Mouse (Mus musculus): ENCODE measurements at regions not wholly inside any gene's neighbourhood (a gene's known extent, or its start where the extent isn't known, plus 50 kb on each side); places are given as distances from the start of the nearest gene placed in this dataset.

DNA sequence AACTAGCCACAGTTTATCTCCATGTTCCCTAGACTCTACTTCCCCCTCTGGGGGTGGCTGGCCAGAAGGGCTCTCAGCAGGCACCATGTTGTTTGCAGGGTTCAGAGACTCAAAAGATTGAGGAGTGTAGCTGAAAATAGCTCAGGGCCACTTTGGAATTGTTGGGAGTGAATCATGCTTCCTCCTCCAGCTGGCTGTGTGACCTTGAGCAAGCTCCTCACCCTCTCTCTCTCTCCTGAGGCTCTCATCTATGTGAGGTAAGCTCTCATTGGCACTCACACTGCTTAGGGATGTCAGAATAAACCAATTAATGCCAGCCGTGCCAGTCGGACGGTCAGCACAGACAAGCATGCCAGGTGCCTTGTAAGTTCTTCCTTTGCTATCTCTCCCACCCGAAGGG is 228.0 kb downstream of the Sipa1l2 start:
- H3K4me3 ChIP-seq: no peak overlapping the region
- H3K27me3 ChIP-seq: no peaks in the 10 kb centered on the region
- no peak overlapping the region for H3K4me2 ChIP-seq (replicated peaks)
- H3K4me1 ChIP-seq: no peaks in the 10 kb centered on the region
- 87% methylated on average over 4 of the region's 4 CpGs for WGBS
- no peak for ATAC-seq (replicated peaks)
- no peaks in the 10 kb centered on the region for H3K9me3 ChIP-seq
- no peak overlapping the region for H3K9ac ChIP-seq (replicated peaks)
- no peaks in the 10 kb centered on the region for H3K36me3 ChIP-seq
- H3K27ac ChIP-seq (replicated peaks): no peak overlapping the region

DNA sequence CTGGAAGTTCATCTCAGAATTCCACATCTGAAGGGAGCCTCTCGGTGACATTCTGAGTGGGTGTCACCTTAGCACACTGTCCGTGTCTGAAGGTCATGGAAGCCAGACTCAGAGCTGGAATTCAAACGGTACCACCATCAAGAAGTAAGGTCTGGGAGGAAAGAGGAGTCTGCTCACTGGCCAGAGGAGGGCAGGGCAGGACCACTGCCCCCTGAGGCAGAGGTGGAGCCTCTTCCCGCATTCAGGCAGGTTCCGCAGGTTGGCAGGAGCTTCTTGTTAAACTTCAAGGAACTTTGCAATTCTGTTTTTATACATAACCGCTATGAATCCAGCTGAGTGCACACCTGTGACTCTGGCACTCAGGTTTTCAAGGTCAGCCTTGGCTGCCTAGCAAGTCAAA is 231.4 kb downstream of the Sipa1l2 start:
- no peak overlapping the region for H3K9ac ChIP-seq (replicated peaks)
- no peaks in the 10 kb centered on the region for H3K36me3 ChIP-seq
- H3K4me3 ChIP-seq: no peak overlapping the region
- H3K4me1 ChIP-seq: peaks cover 12% of the 10 kb centered on the region
- no peak overlapping the region for H3K4me2 ChIP-seq (replicated peaks)
- H3K27me3 ChIP-seq: no peaks in the 10 kb centered on the region
- H3K9me3 ChIP-seq: no peaks in the 10 kb centered on the region
- H3K27ac ChIP-seq (replicated peaks): no peak overlapping the region
- ATAC-seq (replicated peaks): no peak
- WGBS: 47% methylated on average over 6 of the region's 6 CpGs

DNA sequence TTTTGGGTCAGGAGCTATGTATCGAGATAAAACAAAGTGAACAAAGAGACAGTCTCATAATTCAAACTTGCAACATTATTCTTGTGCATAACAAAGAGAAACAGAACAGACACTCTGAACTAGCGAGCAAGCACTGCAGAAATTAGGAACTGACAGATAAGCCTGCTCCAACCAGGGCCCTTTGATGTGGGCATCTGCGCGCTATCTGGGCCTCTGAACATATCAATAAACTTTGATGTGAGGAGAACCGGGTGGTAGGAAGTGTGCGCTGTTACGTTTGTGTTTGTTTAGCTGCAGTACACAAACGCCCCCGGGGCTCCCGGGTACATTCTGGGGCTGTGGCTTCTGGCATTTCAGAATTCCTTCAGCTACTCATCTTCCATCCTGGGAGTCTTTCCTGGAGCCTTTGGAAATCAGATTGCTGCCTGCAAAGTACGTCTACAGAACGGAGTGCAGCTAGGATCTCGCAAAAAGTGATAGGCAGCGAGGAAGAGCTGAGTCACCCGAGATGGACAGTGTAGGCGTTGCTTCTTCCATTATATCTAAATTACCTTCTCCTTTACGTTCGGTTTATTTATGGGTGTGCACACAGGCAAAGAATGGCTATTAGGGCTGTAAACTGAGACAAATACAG is 232.0 kb downstream of the Sipa1l2 start:
- Histone ChIP-seq H3K4me2 (replicated peaks) (no peak overlapping the region), H3K4me3 (no peak overlapping the region), H3K27ac (replicated peaks) (no peak overlapping the region), H3K9ac (replicated peaks) (no peak overlapping the region), H3K4me1 (peaks cover 12% of the 10 kb centered on the region), H3K9me3 (no peaks in the 10 kb centered on the region), H3K36me3 (no peaks in the 10 kb centered on the region), H3K27me3 (no peaks in the 10 kb centered on the region)
- no peak for ATAC-seq (replicated peaks)
- WGBS: 80% methylated on average over 18 of the region's 18 CpGs

DNA sequence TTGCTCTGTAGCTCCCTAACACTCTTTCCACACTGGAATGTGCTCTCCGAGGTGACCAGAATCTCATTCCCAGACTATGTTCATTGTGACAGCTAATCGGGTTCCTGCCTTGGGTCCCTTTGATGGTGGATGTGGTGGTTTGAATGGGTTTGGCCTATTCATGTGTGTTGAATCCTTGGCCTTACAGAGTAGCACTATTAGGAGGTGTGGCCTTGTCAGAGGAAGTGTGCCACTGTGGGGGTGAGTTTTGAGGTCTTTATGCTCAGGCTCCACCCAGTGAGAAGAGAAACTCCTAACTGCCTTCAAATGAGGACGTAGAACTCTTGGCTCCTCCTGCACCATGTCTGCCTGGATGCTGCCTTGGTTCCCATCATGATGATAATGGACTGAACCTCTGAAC is 232.8 kb downstream of the Sipa1l2 start:
- H3K4me2 ChIP-seq (replicated peaks): no peak overlapping the region
- no peaks in the 10 kb centered on the region for H3K9me3 ChIP-seq
- no peak overlapping the region for H3K9ac ChIP-seq (replicated peaks)
- no peak for ATAC-seq (replicated peaks)
- peaks cover 12% of the 10 kb centered on the region for H3K4me1 ChIP-seq
- H3K27me3 ChIP-seq: no peaks in the 10 kb centered on the region
- 23% methylated on average over 3 of the region's 3 CpGs for WGBS
- no peak overlapping the region for H3K27ac ChIP-seq (replicated peaks)
- H3K36me3 ChIP-seq: no peaks in the 10 kb centered on the region
- no peak overlapping the region for H3K4me3 ChIP-seq

DNA sequence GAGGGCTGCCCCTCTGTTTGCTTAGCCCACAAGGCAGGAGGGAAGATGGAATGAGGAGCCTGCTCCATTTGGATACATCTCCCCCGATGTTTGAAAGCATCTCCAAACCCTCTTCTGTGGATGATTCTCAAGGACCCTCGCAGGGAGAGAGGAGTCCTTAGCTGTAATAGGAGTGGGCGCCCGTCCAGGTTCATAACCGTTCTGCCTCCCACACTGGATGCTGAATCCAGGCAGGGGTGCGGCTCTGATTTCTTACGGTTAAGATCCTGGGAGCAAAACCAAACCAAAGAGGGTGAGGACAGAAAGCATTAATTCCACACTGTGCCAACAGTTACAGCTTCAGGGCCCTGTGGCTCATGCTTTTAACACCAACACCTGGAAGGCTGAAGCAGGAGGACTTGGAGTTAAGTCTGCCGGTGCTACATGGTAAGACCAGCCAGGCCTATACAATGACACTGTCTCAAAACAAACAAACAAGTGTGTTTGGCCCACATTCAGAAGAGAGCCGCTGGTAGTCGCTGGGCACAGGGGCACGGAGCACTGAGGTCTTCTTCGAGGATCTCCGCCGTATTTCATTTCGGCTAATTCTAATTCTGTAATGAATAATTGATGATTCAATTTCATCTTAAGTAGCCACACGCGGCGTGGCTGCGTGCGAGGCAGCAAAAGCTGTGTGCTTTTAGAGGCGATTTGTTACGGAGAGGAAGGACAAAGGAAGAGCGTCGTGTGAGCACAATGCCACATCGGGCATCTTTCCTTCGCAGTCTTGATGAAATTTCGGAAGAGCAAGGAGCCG is 233.8 kb downstream of the Sipa1l2 start:
- H3K36me3 ChIP-seq: no peaks in the 10 kb centered on the region
- no peak overlapping the region for H3K4me3 ChIP-seq
- H3K4me1 ChIP-seq: peaks cover 12% of the 10 kb centered on the region
- no peak overlapping the region for H3K9ac ChIP-seq (replicated peaks)
- no peak overlapping the region for H3K27ac ChIP-seq (replicated peaks)
- 27% methylated on average over 28 of the region's 28 CpGs for WGBS
- no peak; the same call in 1 of the 2 replicates for ATAC-seq (replicated peaks)
- H3K27me3 ChIP-seq: no peaks in the 10 kb centered on the region
- no peaks in the 10 kb centered on the region for H3K9me3 ChIP-seq
- 0 out of 2 replicates have a peak overlapping the region, but pooled peaks have one; percentile 3 for H3K4me2 ChIP-seq (replicated peaks)

DNA sequence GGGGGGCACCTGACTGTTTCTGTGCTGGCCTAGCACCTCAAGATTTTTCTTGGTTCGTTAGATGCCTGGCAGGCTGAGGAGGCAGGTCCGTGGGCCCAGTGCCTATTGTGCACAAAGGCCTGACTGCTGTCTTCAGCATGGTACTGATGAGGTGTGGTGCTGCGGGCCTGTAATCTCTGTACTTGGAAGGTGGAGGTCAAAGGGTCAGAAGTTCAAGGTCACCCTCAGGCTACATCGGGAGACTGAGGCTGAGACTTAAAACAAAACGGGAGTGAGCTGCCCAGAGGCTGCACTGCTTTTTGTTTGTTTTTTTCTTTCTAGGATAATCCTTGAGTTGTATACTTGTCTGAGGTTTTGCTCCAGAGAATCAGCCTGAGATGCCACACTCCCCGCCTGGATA is 234.4 kb downstream of the Sipa1l2 start:
- Histone ChIP-seq H3K27me3 (no peaks in the 10 kb centered on the region), H3K9me3 (no peaks in the 10 kb centered on the region), H3K36me3 (no peaks in the 10 kb centered on the region), H3K4me2 (replicated peaks) (no peak overlapping the region), H3K4me3 (no peak overlapping the region), H3K27ac (replicated peaks) (no peak overlapping the region), H3K4me1 (peaks cover 12% of the 10 kb centered on the region), H3K9ac (replicated peaks) (no peak overlapping the region)
- 34% methylated on average over 6 of the region's 6 CpGs for WGBS
- ATAC-seq (replicated peaks): no peak; the same call in 1 of the 2 replicates

DNA sequence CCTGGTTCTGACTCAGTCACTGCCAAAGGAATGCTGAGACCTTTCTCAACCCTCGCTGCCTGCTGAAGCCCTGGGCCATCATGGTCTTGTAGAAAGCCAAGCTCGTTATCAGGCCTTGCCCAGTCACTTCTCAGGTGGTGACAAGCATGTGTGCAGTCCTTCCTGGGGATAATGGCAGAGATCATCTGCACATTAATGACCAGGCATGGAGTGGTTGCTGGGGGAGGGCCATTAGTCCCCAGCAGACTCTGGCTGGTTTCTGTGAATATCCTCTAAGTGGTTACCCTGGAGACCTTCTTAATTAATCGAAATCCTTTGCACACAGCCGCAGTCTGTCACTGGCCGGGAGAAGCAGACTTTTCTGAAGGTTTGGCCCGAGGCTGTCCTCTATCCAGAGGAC is 239.0 kb downstream of the Sipa1l2 start:
- Histone ChIP-seq H3K4me1 (peaks cover 19% of the 10 kb centered on the region), H3K4me2 (replicated peaks) (no peak overlapping the region), H3K27me3 (no peaks in the 10 kb centered on the region), H3K9me3 (no peaks in the 10 kb centered on the region), H3K27ac (replicated peaks) (no peak overlapping the region), H3K4me3 (no peak overlapping the region), H3K36me3 (no peaks in the 10 kb centered on the region), H3K9ac (replicated peaks) (no peak overlapping the region)
- 12% methylated on average over 6 of the region's 6 CpGs for WGBS
- ATAC-seq (replicated peaks): no peak

DNA sequence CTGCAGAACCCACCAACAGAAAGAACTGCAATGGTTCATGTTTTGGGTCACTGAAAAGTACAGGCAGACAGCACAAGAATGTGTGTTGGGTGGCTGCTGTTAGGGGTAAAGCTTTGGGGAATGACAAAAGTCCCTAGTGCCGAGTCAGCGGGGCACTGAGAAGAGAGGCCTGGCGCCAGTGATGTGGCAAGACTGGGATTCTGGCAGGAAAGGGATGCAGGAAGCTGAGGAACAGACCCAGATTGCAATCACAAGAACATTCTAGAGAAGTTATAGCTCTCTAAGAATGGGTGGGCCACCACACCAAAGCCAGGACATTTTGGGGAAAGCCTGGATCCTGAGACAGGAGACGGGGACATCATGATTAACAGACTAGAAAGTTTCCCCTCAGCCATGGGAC is 241.0 kb downstream of the Sipa1l2 start:
- Histone ChIP-seq H3K4me3 (no peak overlapping the region), H3K9me3 (no peaks in the 10 kb centered on the region), H3K9ac (replicated peaks) (no peak overlapping the region), H3K4me1 (peaks cover 14% of the 10 kb centered on the region), H3K36me3 (no peaks in the 10 kb centered on the region), H3K4me2 (replicated peaks) (no peak overlapping the region), H3K27ac (replicated peaks) (no peak overlapping the region), H3K27me3 (no peaks in the 10 kb centered on the region)
- no peak for ATAC-seq (replicated peaks)
- 91% methylated on average over 4 of the region's 4 CpGs for WGBS

DNA sequence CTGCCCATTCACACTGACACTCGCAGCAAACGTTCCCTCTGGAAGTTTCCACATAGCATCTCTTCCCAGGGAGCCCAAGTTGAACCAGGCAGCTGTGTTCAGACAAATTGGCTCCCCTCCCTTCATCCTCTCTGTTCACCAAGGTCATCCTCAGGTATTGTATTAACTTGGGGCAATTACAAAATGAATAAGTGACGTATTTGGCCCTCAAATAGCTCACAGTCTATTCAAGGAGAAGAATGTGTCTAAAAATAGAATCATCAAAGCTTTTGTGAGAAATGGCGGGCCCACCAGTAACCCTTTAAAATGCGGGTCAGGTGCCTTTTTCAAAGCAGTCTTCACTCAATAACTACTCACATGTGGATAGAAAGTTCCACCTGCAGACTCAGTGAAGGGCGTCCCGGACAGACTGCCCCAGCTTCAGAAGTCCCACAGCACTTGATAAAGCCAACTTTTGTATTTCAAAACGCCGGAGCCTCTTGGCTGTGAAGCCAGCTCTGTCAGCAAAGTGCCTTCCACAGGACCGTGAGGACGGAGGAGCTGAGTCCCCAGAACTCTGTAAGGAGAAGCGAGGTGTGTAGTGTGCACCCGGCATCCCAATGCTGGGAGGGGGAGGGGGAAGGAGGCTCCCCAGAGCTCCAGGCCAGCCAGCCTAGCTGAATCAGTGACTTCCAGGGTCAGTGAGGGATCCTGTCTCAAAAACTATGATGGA is 241.9 kb downstream of the Sipa1l2 start:
- Histone ChIP-seq H3K4me2 (replicated peaks) (no peak overlapping the region), H3K36me3 (no peaks in the 10 kb centered on the region), H3K4me1 (peaks cover 14% of the 10 kb centered on the region), H3K27me3 (no peaks in the 10 kb centered on the region), H3K4me3 (no peak overlapping the region), H3K9ac (replicated peaks) (no peak overlapping the region), H3K27ac (replicated peaks) (no peak overlapping the region), H3K9me3 (no peaks in the 10 kb centered on the region)
- no peak for ATAC-seq (replicated peaks)
- WGBS: 17% methylated on average over 13 of the region's 13 CpGs

DNA sequence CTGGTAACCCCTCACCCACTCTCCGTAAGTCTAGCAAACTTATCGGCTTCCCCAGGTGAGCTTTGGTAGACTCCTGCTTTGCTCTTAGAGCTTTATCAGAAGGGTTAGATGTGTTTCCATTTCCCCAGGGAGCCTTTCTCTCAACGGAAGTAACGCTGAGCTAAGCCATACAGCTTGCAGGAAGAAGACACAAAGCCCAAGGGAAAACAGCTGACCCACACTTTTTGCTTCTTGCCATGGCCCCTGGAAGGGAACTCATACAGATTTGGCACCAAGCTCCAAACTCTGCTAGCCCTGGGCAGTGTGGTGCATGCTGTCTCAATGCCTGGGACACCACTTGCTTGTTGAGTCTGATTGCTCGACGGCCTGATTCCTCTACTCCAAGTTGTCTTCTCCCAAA is 242.6 kb downstream of the Sipa1l2 start:
- no peaks in the 10 kb centered on the region for H3K27me3 ChIP-seq
- 71% methylated on average over 6 of the region's 6 CpGs for WGBS
- H3K4me2 ChIP-seq (replicated peaks): no peak overlapping the region
- no peak for ATAC-seq (replicated peaks)
- no peak overlapping the region for H3K27ac ChIP-seq (replicated peaks)
- no peak overlapping the region for H3K4me3 ChIP-seq
- H3K36me3 ChIP-seq: no peaks in the 10 kb centered on the region
- peaks cover 19% of the 10 kb centered on the region for H3K4me1 ChIP-seq
- H3K9me3 ChIP-seq: no peaks in the 10 kb centered on the region
- H3K9ac ChIP-seq (replicated peaks): no peak overlapping the region

DNA sequence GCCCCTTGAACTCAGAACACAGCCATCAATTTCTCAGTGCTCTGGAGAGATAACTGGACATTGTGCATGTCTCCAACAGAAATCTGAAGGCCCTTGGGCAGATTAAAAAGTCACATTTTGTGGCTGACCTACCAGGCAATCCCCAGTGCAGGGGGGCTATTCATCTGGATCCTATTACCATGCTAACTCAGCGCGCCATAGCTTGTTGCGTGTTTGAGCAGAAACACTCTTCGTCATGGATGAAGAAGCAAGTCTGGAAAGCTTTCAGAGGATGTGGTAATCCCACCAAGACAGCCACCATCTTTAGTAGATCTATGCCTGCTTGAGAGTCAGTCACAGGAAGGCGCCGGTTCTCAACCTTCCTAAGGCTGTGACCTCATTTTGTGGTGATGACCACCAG is 243.9 kb downstream of the Sipa1l2 start:
- Histone ChIP-seq H3K27ac (replicated peaks) (no peak overlapping the region), H3K4me2 (replicated peaks) (no peak overlapping the region), H3K9me3 (no peaks in the 10 kb centered on the region), H3K4me1 (peaks cover 19% of the 10 kb centered on the region), H3K4me3 (no peak overlapping the region), H3K36me3 (no peaks in the 10 kb centered on the region), H3K27me3 (no peaks in the 10 kb centered on the region), H3K9ac (replicated peaks) (no peak overlapping the region)
- 96% methylated on average over 6 of the region's 6 CpGs for WGBS
- no peak for ATAC-seq (replicated peaks)

DNA sequence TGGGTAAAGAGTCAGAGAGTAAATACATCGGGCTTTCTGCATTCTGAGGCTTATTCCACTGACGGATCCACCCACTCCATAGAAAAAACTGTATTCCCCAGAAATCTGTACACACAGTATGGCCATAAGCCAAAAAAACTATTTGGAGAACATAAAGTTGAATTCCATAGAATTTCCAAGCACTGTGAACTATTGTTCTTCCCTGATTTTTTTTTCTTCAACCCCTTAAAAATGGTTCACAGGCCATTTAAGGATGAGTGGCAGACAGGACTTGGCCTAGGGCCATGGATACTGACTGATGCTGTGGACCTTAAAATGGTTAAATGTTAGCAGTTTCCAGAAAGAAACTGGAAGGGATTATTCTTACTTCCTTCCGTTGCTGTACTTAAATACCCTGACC is 247.0 kb downstream of the Sipa1l2 start:
- Histone ChIP-seq H3K9ac (replicated peaks) (no peak overlapping the region), H3K4me1 (peaks cover 14% of the 10 kb centered on the region), H3K36me3 (no peaks in the 10 kb centered on the region), H3K27me3 (no peaks in the 10 kb centered on the region), H3K4me2 (replicated peaks) (no peak overlapping the region), H3K27ac (replicated peaks) (no peak overlapping the region), H3K4me3 (no peak overlapping the region), H3K9me3 (no peaks in the 10 kb centered on the region)
- no peak for ATAC-seq (replicated peaks)
- WGBS: 32% methylated on average over 3 of the region's 3 CpGs
